Mouse (Mus musculus) limb, embryonic 13.5 days (tissue): ENCODE measurements around the gene Tsku. TPM values are rescaled to one million over a fixed set of nuclear protein-coding genes. Genes with fewer than 3 reads are reported as not detected.

Experiments
- ATAC-seq: fragments of 200-750 bp; cut with Nextera tagmentation; 2 replicates; pipeline ENCODE4 v1.8.0; 2017; ENCODE audit warnings: low read depth, moderate number of reproducible peaks, moderate TSS enrichment; ENCODE audit not compliant: low FRiP score
- H3K27ac ChIP-seq: fragments of 300-500 bp; sonication (generic); 2 replicates; pipeline ENCODE4 v1.5.1; 2015; ENCODE audit warnings: inconsistent platforms, mild to moderate bottlenecking, moderate library complexity
- H3K27me3 ChIP-seq: fragments of 300-500 bp; sonication (generic); 2 replicates; pipeline ENCODE4 v1.6.1; 2015; ENCODE audit warnings: mild to moderate bottlenecking, inconsistent platforms
- H3K36me3 ChIP-seq: fragments of 300-500 bp; sonication (generic); 2 replicates; pipeline ENCODE4 v1.6.1; 2015; ENCODE audit warnings: inconsistent platforms, mild to moderate bottlenecking, moderate library complexity
- H3K4me1 ChIP-seq: fragments of 300-500 bp; sonication (generic); 2 replicates; pipeline ENCODE4 v1.6.1; 2015; ENCODE audit warnings: inconsistent platforms
- H3K4me2 ChIP-seq: fragments of 300-500 bp; sonication (generic); replicated peaks from 2 replicates; pipeline ENCODE4 v1.6.1; 2015; ENCODE audit warnings: inconsistent platforms, mild to moderate bottlenecking, moderate library complexity
- H3K4me3 ChIP-seq: fragments of 300-500 bp; sonication (generic); 2 replicates; pipeline ENCODE4 v1.5.1; 2015; ENCODE audit warnings: moderate library complexity, mild to moderate bottlenecking, inconsistent platforms
- H3K9ac ChIP-seq: fragments of 300-500 bp; sonication (generic); 2 replicates; pipeline ENCODE4 v1.6.1; 2015; ENCODE audit warnings: mild to moderate bottlenecking, inconsistent platforms
- H3K9me3 ChIP-seq: fragments of 300-500 bp; sonication (generic); 2 replicates; pipeline ENCODE4 v1.6.1; 2016; ENCODE audit warnings: inconsistent platforms
- WGBS: fragments of 180-500 bp; shearing (Covaris S2); methylation state at CpG from one replicate; pipeline ENCODE4 v1.1.7; 2015; 5-methylcytosine and 5-hydroxymethylcytosine counted together
- polyA plus RNA-seq: library from polyadenylated mRNA; unstranded; fragments of >200 nt; fragmentation: Nextera tagmentation; extraction: Ambion mirVana; gene quantifications from 2 replicates; pipeline ENCODE4 v1.2.1, GENCODE M21; 2015

Gene Tsku
- polyA plus RNA-seq, 1 experiment from 2014 or later, result 23.1 TPM

GRCm38 (mm10) chr7:98340343-98340742 is 20.8 kb downstream of the Tsku start:
- ATAC-seq, result no peak
- Histone ChIP-seq H3K27me3 (peaks cover 9% of the 10 kb centered on the region; the same call in 1 of the 2 replicates), H3K4me2 (no peak overlapping the region), H3K4me3 (no peak overlapping the region), H3K9ac (no peak overlapping the region), H3K27ac (no peak overlapping the region), H3K36me3 (no peaks in the 10 kb centered on the region), H3K9me3 (no peaks in the 10 kb centered on the region), H3K4me1 (no peaks in the 10 kb centered on the region)
- 68% methylated on average over 5 of the region's 5 CpGs for WGBS

DNA sequence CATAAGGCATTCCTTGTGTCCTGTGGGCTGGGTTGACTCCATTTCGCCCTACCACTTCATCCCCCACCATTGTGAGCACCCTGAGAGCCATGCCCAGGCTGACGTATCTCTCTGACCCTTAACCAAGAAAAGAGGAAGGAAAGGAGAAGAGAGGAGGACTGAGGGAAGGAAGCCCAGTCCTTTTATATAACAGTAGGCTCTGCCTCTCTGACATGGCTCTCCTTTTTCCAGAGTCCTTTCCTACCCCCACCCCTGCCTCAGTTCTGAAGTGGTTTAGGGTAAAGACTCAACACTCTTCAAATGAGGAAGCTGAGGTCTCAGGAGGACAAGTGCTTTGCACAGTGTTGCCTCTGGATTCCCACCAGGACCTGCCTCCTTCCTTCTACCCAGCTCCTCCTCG is 27.1 kb downstream of the Tsku start:
- Histone ChIP-seq H3K36me3 (no peaks in the 10 kb centered on the region), H3K27ac (no peak overlapping the region), H3K9me3 (no peaks in the 10 kb centered on the region), H3K4me1 (peaks cover 10% of the 10 kb centered on the region; the same call in 1 of the 2 replicates), H3K27me3 (no peaks in the 10 kb centered on the region), H3K4me2 (no peak overlapping the region), H3K4me3 (no peak overlapping the region), H3K9ac (no peak overlapping the region)
- ATAC-seq, result no peak
- 88% methylated on average over 3 of the region's 3 CpGs for WGBS

DNA sequence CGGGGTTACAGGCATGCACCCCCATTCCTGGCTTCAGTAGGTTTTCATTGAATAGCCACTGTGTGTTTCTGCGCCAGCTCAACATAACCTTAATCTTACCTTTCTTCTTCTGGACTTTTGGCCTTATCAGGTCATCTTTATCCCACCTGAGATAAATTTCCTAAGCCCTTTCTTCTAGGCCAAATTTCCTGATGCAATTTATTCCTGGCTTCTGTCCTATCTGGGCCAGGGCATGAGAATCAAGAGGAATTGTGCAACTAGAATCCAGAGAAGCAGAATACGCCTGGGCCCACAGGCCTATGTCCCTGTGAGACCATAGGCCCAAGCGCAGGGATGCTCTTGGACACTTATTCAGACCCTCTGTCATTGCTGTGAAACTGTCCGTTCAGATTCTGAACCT is 27.6 kb downstream of the Tsku start:
- Histone ChIP-seq H3K4me1 (peaks cover 10% of the 10 kb centered on the region; the same call in 1 of the 2 replicates), H3K36me3 (no peaks in the 10 kb centered on the region), H3K4me2 (no peak overlapping the region), H3K4me3 (no peak overlapping the region), H3K27me3 (no peaks in the 10 kb centered on the region), H3K9ac (no peak overlapping the region), H3K27ac (no peak overlapping the region), H3K9me3 (no peaks in the 10 kb centered on the region)
- ATAC-seq, result no peak
- 90% methylated on average over 5 of the region's 5 CpGs for WGBS

DNA sequence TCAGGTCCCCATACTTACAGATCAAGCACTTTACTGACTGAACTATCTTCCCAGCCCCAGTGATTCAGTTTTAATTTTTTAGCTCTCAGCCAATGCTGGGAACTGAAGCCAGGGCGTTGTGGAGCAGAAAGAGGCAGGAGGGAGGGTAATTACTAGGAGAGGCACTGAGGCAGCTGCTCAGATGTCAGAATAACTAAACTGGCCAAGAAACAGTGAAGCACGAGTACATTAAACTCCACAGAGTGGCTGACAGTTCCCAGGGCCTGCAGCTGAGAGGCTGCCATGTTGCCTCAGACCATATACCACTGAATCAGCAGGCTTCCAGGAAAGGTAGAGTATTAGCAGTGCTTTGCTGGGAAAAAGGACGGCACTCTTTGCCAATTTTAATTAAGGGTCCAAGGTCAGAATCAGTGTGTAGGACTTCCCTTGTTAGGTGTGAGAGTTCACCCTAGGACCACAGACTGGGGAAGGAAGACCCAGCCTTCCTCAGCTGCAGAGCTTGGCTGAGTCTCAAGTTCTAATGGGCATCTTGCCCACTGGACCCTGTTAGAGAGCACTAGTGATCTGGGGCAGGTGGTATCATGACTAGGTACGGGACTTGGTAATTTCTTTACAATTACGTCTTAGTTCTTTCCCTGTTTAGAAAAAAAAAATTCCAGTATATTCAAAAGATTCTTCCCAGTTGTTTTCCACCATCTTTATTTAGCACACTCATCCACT is 28.3 kb downstream of the Tsku start:
- Histone ChIP-seq H3K4me3 (no peak overlapping the region), H3K27me3 (no peaks in the 10 kb centered on the region), H3K4me1 (peaks cover 10% of the 10 kb centered on the region; the same call in 1 of the 2 replicates), H3K36me3 (no peaks in the 10 kb centered on the region), H3K9me3 (no peaks in the 10 kb centered on the region), H3K4me2 (no peak overlapping the region), H3K9ac (no peak overlapping the region), H3K27ac (no peak overlapping the region)
- ATAC-seq, result no peak
- WGBS, result 54% methylated on average over 5 of the region's 5 CpGs

DNA sequence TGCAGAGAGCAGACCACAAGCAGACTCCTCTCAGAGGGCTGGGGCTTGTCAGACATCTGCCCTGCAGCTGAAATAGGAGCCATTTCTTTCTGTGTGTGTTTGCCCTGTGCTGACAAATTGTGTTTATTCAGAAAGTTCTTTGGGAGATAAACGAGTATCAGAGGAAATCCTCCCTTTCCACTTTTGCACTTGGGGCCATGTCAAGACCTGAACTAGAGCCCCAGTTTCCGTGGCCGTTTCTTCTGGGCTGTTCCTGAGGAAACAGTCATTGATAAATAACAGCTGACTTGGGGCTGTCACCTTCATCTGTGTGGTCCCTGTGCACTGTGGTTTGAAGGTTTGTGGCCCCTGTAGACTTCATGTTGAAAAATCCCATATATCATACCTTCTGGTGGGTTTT is 29.2 kb downstream of the Tsku start:
- Histone ChIP-seq H3K4me2 (no peak overlapping the region), H3K27ac (no peak overlapping the region), H3K4me3 (no peak overlapping the region), H3K9ac (no peak overlapping the region), H3K9me3 (no peaks in the 10 kb centered on the region), H3K36me3 (no peaks in the 10 kb centered on the region), H3K4me1 (peaks cover 10% of the 10 kb centered on the region; the same call in 1 of the 2 replicates), H3K27me3 (no peaks in the 10 kb centered on the region)
- WGBS, result 23% methylated on average over 3 of the region's 3 CpGs
- no peak for ATAC-seq

- Histone ChIP-seq H3K4me1 (peaks cover 10% of the 10 kb centered on the region; the same call in 1 of the 2 replicates), H3K4me2 (no peak overlapping the region), H3K36me3 (no peaks in the 10 kb centered on the region), H3K9me3 (no peaks in the 10 kb centered on the region), H3K4me3 (no peak overlapping the region), H3K27me3 (no peaks in the 10 kb centered on the region), H3K27ac (no peak overlapping the region), H3K9ac (no peak overlapping the region)
- WGBS, result 75% methylated on average over 2 of the region's 2 CpGs
- no peak for ATAC-seq
Measured at GRCm38 (mm10) chr7:98330375-98331002, 30.6 kb downstream of the Tsku start.

GRCm38 (mm10) chr7:98329651-98330374 is 31.3 kb downstream of the Tsku start:
- WGBS, result 68% methylated on average over 7 of the region's 7 CpGs
- no peak overlapping the region for H3K4me2 ChIP-seq
- no peaks in the 10 kb centered on the region for H3K36me3 ChIP-seq
- H3K9me3 ChIP-seq, result no peaks in the 10 kb centered on the region
- H3K27ac ChIP-seq, result no peak overlapping the region
- no peak for ATAC-seq
- no peak overlapping the region for H3K9ac ChIP-seq
- no peak overlapping the region for H3K4me3 ChIP-seq
- peaks cover 7% of the 10 kb centered on the region; the same call in 1 of the 2 replicates for H3K4me1 ChIP-seq
- no peaks in the 10 kb centered on the region for H3K27me3 ChIP-seq

GRCm38 (mm10) chr7:98328311-98328710 is 32.8 kb downstream of the Tsku start:
- H3K9me3 ChIP-seq, result no peaks in the 10 kb centered on the region
- H3K4me1 ChIP-seq, result peaks cover 18% of the 10 kb centered on the region
- 56% methylated on average over 2 of the region's 2 CpGs for WGBS
- no peak overlapping the region for H3K27ac ChIP-seq
- ATAC-seq, result no peak
- no peak overlapping the region for H3K9ac ChIP-seq
- no peaks in the 10 kb centered on the region for H3K36me3 ChIP-seq
- H3K4me3 ChIP-seq, result no peak overlapping the region
- H3K27me3 ChIP-seq, result no peaks in the 10 kb centered on the region
- H3K4me2 ChIP-seq, result no peak overlapping the region

DNA sequence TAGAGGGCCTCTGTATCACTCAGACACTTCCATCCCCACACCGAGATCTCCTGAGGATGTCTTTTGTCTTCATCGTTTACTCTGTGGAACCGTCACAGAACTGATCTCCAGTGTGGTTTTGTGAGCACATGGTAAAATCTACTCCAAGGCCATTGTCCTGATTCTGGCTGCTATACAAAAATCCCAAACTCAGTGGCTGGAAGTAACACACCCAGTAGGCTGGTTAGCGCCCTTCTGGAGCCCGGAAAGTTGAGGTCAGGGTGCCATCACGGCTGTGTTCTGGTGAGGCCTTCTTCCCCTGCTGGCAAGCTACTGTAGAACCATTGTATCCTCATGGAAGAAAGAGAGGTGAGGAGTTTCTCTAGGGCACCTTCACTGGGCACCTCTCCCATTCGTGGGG is 35.1 kb downstream of the Tsku start:
- H3K4me1 ChIP-seq, result peaks cover 17% of the 10 kb centered on the region
- no peak overlapping the region for H3K4me3 ChIP-seq
- WGBS, result 90% methylated on average over 7 of the region's 7 CpGs
- H3K9me3 ChIP-seq, result no peaks in the 10 kb centered on the region
- no peaks in the 10 kb centered on the region for H3K27me3 ChIP-seq
- no peak for ATAC-seq
- no peak overlapping the region for H3K9ac ChIP-seq
- H3K36me3 ChIP-seq, result no peaks in the 10 kb centered on the region
- no peak overlapping the region for H3K4me2 ChIP-seq
- no peak overlapping the region for H3K27ac ChIP-seq

- ATAC-seq, result no peak
- WGBS, result 66% methylated on average over 1 of the region's 1 CpGs
Measured at GRCm38 (mm10) chr7:98324228-98324627, 36.9 kb downstream of the Tsku start.

GRCm38 (mm10) chr7:98323288-98324019 is 37.7 kb downstream of the Tsku start:
- no peak for ATAC-seq
- 38% methylated on average over 5 of the region's 5 CpGs for WGBS

More at GRCm38 (mm10) chr7:98324228-98324627, 36.9 kb downstream of the Tsku start:
- H3K36me3 ChIP-seq, result no peaks in the 10 kb centered on the region
- no peaks in the 10 kb centered on the region for H3K27me3 ChIP-seq
- H3K4me2 ChIP-seq, result no peak overlapping the region
- H3K4me3 ChIP-seq, result no peak overlapping the region
- H3K9ac ChIP-seq, result no peak overlapping the region
- H3K27ac ChIP-seq, result no peak overlapping the region
- peaks cover 14% of the 10 kb centered on the region for H3K4me1 ChIP-seq
- no peaks in the 10 kb centered on the region for H3K9me3 ChIP-seq

GRCm38 (mm10) chr7:98322415-98322814 is 38.7 kb downstream of the Tsku start:
- H3K4me2 ChIP-seq, result no peak overlapping the region
- ATAC-seq, result no peak
- 68% methylated on average over 3 of the region's 3 CpGs for WGBS
- H3K4me1 ChIP-seq, result peaks cover 14% of the 10 kb centered on the region
- no peak overlapping the region for H3K4me3 ChIP-seq
- no peaks in the 10 kb centered on the region for H3K27me3 ChIP-seq
- H3K36me3 ChIP-seq, result no peaks in the 10 kb centered on the region
- no peak overlapping the region for H3K27ac ChIP-seq
- H3K9ac ChIP-seq, result no peak overlapping the region
- H3K9me3 ChIP-seq, result no peaks in the 10 kb centered on the region

More at GRCm38 (mm10) chr7:98323288-98324019, 37.7 kb downstream of the Tsku start:
- H3K36me3 ChIP-seq, result no peaks in the 10 kb centered on the region
- no peak overlapping the region for H3K4me2 ChIP-seq
- H3K4me1 ChIP-seq, result peaks cover 14% of the 10 kb centered on the region
- H3K4me3 ChIP-seq, result no peak overlapping the region
- no peak overlapping the region for H3K27ac ChIP-seq
- H3K9ac ChIP-seq, result no peak overlapping the region
- no peaks in the 10 kb centered on the region for H3K9me3 ChIP-seq
- no peaks in the 10 kb centered on the region for H3K27me3 ChIP-seq
